Mouse (Mus musculus): Measurements from ENCODE around the gene P2ry2.

Gene P2ry2

DNA sequence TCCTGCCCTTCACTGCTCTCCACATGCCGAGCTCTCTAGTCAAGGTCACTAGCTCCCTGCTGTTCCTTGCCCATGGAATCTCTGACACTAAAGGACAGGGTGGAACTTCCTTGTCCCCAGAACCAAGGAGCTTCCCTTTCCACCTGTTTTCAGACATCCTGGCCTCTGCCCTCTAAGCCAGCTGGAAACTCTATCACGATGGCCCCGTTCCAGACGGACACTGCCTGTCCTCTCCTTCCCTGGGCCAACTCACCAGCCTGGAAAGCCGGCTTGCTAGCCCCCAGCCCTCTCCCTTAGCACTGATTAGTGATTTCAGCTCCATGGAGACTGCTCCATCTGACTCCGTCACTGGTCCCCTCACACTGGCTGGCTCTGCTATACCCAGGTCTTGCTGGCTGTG is 10.4 kb downstream of the P2ry2 start:
- TF ChIP-seq GATA4 (IDR thresholded peaks at IDR 0.05; ENCODE audit: insufficient replicate concordance, low read length): no peak

DNA sequence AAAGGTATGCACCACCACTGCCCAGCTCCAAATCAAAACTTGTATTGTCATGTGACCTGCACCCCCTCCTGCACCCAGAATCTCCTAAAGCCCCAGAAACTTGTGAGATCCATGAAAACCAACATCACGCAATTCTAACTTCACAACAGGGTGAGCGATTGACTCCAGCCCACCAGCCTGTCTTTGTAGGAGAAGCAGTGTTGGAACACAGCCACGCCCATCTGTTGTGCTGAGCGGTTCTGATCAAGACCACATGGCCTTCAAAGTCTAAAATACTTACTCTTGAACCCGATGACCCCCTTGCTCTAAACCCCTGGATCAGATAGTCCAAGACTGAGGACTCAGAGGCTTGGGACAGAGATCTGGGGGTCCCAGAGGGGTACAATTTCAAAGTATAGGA is 13.0 kb downstream of the P2ry2 start:
- TF ChIP-seq GATA4 (IDR thresholded peaks at IDR 0.05; ENCODE audit: insufficient replicate concordance, low read length): no peak

GRCm38 (mm10) chr7:100998578-100998960 is 14.1 kb downstream of the P2ry2 start:
- no peak for TF ChIP-seq GATA4 (IDR thresholded peaks at IDR 0.05; ENCODE audit: insufficient replicate concordance, low read length)

GRCm38 (mm10) chr7:100997951-100998577 is 14.6 kb downstream of the P2ry2 start:
- TF ChIP-seq GATA4 (IDR thresholded peaks at IDR 0.05; ENCODE audit: insufficient replicate concordance, low read length): no peak

DNA sequence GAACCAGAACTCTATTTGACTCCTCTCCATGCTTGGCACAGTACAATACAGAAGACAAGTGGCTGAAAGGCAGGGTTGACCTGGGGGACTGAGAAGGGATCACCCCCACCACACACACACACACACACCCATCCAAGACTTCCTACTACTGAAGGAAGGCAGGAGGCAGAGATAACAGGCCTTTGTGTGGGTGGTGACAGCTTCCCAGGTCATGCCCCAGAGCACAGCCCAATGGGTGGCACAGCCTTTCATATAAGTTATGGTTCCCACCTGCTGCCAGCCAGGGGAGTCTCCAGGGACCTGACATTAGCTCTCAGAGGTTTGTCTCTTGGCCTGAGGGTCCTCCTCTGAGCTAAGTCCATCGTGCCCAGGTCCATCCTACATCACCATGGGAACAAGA is 15.5 kb downstream of the P2ry2 start:
- TF ChIP-seq GATA4 (IDR thresholded peaks at IDR 0.05; ENCODE audit: insufficient replicate concordance, low read length): no peak

GRCm38 (mm10) chr7:100995951-100996350 is 16.7 kb downstream of the P2ry2 start:
- no peak for TF ChIP-seq GATA4 (IDR thresholded peaks at IDR 0.05; ENCODE audit: insufficient replicate concordance, low read length)

DNA sequence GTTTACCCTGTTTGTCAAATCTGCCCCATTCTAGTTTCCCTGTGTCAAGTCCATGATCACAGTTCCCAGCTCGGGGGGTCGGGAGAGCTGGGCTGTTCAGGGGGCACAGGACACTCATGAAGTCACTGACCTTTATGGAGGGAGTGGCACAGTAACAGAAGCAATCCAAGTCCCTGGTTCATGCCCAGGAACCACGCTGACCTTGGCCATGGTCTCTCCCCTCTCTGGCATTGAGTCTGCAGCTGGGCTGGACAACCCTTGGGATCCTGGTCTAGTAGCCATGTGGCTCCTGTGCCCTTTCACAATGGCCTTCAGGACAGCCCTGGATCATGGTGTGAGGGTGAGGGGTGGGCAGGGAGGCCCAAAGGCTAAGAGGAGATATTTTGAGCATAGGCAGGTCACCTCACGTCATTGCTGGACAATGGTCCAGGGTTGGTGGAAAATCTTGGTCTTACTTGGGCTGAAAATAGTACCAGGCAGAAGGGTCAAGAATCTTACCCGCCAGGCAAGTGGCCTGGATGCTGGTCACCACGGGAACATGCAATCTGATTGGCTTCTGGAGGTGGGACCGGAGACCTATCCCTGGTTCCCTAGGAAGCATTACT is 17.3 kb downstream of the P2ry2 start:
- no peak for TF ChIP-seq GATA4 (IDR thresholded peaks at IDR 0.05; ENCODE audit: insufficient replicate concordance, low read length)

GRCm38 (mm10) chr7:100993166-100993565 is 19.5 kb downstream of the P2ry2 start:
- no peak for TF ChIP-seq GATA4 (IDR thresholded peaks at IDR 0.05; ENCODE audit: insufficient replicate concordance, low read length)

DNA sequence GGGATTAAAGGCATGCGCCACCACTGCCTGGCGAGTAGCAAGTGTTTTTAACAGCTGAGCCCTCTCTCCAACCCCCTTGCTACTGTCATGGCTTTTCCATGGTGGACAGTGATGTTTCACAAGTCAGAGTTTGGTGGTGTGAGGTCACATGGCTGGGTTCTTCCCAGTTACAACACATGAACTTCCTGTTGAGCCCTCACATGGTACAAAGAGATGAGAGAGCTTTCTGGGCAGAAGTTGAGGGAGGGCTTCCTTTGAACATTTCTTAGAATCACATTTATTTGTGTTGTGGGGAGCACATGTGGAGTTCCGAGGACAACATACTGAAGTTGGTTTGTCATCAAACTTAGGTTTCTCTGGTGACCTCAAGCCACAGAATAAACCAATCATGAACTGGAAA is 20.7 kb downstream of the P2ry2 start:
- no peak for TF ChIP-seq GATA4 (IDR thresholded peaks at IDR 0.05; ENCODE audit: insufficient replicate concordance, low read length)

DNA sequence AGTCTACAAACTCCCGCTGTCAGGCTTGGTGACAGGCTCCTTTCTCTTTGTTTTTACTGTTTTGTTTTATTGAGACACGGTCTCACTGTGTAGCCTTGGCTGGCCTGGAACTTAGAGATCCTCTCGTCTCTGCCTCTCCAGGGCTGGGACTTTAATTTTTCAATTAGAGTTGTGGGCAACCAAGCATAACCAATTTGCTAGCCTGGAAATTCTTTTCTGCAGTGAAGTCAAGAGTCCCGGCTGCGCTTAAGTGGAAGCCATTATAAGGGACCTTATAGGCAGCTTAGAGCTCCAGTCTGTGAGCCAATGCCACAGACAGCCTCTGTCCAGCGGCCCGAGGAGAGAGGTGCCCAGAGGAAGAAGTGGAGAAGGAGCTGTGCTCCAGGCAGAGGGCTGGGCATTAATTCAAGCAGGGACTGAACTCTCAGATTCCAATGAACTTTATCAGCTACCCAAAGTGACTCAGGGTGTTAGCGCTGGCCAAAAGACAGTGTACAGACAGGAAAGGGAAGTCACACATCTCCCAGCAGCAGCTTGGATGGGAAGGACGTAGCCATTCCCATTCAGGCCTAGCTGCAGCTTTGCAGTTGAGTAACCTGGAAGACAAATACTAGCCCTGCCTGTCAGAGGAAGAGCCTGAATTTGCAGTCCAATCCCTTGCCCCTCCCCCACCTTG is 21.9 kb downstream of the P2ry2 start:
- TF ChIP-seq GATA4 (IDR thresholded peaks at IDR 0.05; ENCODE audit: insufficient replicate concordance, low read length): peak; percentile 86; the same call in 1 of the 2 replicates

DNA sequence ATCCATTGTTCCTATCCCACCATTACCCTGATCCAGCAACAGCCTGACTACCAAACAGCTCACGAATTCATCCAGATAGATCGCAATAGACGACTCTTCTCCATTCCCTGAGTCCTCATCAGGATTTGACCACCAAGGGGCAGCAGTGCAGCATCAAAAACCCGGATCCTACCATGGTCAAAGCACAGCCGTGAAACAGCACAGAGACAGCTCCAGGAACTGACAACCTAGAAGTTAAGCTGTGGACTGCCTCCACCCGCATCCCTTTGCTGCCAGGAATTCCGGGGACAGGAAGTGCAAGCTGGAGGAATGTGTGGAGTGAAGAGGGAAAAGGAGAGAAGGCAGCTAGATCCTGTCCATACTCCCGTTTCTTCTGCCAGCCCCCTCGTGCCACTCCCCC is 24.6 kb downstream of the P2ry2 start:
- TF ChIP-seq GATA4 (IDR thresholded peaks at IDR 0.05; ENCODE audit: insufficient replicate concordance, low read length): no peak

- no peak for TF ChIP-seq GATA4 (IDR thresholded peaks at IDR 0.05; ENCODE audit: insufficient replicate concordance, low read length)
These were observed 27.9 kb downstream of the P2ry2 start for GRCm38 (mm10) chr7:100984452-100985395.

- TF ChIP-seq GATA4 (IDR thresholded peaks at IDR 0.05; ENCODE audit: insufficient replicate concordance, low read length): no peak
These were observed 33.5 kb downstream of the P2ry2 start for GRCm38 (mm10) chr7:100979175-100979574.

DNA sequence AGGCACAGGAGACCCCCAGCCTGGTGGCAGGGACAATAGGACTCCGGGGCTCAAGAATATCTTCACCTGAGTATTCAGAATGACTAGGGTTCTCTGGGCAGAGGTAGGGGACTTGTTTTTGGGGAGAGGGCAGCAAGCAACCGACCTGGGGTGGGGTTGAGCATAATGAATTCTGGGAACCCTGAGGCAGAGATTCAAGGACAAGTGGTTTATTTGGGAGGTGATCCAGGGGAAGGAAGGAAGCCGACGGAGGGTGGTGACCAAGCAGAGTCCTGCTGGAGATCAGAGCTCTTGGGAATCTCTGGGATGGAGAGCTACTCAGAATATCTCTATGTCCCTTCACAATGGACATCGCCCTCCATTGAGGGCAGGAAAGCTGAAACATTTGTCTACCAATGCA is 34.5 kb downstream of the P2ry2 start:
- TF ChIP-seq GATA4 (IDR thresholded peaks at IDR 0.05; ENCODE audit: insufficient replicate concordance, low read length): no peak

DNA sequence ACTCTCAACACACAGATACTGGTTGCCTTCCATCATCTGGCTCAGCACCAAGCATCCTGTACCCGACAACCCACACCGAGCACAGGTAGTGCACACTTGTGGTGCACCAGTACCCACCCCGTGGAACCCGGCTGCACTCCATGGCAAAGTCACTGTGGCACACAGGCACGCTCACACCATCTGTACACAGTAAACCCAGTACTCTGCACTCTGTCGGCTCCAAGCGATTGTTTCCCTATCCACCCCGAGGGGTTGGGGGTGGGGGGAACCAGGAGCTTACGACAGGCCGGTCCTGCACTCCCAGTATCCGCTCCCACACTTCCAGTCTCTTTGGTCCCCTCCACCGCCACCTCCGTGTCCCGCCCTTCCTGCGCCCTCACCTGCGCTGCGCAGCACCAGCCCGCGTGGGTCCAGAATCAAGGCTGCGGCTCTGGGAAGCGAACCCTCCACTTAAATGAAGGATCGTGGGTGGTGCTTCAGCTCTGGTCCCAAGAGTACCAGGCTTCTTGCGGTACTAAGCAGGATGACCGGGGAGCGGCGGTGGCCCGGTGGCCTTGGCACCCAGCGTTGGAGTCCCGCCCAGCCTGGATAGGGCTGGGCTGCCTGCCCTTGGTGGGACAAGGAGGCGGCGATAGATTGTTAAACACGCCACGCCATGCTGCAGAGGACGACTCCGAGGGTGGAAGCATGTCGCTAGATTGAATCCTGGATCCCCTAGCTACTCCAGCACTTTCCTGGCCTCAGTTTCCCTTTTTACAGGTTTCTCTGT is 38.3 kb downstream of the P2ry2 start, which contains the start of gene P2ry6:
Gene P2ry6 (minus strand): TSS at position 515 of the 769 bp plus-strand sequence.
- TF ChIP-seq GATA4 (IDR thresholded peaks at IDR 0.05; ENCODE audit: insufficient replicate concordance, low read length): no peak

Data from liver, adult (tissue).